Mouse (Mus musculus) regulatory T cell (primary cell): ENCODE measurements at regions not wholly inside any gene's neighbourhood (a gene's known extent, or its start where the extent isn't known, plus 50 kb on each side); places are given as distances from the start of the nearest gene placed in this dataset.

Experiments used
- in situ Hi-C: fragments of 300-600 bp; cut with MboI, MseI; formaldehyde crosslinking; loops from one replicate; pipeline ENCODE4 v1.15.1; 2025; ENCODE audit warnings: high pct_unique_total_duplicates

DNA sequence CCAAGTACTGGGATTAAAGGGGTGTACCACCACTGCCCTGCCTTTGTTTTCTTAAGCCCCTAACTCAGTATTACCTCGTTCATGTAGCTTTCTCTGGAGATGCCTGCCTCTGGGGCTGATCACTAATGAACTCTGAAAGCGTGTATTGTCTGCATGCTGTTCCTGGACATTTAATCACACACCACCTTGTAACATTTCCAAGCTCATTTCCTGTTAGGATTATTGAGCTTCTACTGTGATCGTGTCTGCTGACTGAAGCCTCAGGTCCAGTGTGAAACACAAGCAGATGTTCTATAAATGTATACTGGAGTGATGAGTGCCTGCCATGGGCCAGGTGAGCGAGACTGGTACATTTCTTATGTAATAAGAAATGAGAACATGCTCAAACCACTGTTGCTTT lies 398.6 kb downstream of the Brinp2 start:
- in situ Hi-C loops: no loop called here

- in situ Hi-C loops: no loop called here
Measured at GRCm38 (mm10) chr1:157964461-157964860, 391.7 kb downstream of the Brinp2 start.

- in situ Hi-C loops: no loop called here
Measured at GRCm38 (mm10) chr1:157969635-157970111, 386.5 kb downstream of the Brinp2 start.

GRCm38 (mm10) chr1:157973373-157974232 lies 382.5 kb downstream of the Brinp2 start:
- in situ Hi-C loops: no loop called here

- in situ Hi-C loops: no loop called here
Measured at GRCm38 (mm10) chr1:157974656-157975055, 381.5 kb downstream of the Brinp2 start.

- in situ Hi-C loops: no loop called here
Measured at GRCm38 (mm10) chr1:158019161-158019560, 337.0 kb downstream of the Brinp2 start.

DNA sequence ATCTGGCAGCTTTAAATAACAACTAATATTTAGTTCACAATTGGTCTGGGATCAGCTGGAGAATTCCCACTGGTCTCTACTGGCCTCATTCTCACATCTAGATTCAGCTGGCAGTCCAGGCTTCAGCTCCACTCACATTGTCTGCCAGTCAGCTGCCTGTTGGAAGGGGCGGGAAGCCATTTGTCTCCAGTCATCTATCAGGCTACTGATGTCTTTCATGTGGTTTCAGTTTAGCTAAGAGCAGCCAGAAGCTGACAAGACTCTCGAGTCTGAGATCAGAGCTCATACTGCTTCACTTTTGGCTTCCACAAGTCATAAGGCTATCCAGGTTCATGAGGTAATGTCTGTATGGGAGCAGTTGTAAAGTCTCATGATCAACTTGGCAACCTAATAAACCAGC lies 316.4 kb downstream of the Brinp2 start:
- in situ Hi-C loops: no loop called here

DNA sequence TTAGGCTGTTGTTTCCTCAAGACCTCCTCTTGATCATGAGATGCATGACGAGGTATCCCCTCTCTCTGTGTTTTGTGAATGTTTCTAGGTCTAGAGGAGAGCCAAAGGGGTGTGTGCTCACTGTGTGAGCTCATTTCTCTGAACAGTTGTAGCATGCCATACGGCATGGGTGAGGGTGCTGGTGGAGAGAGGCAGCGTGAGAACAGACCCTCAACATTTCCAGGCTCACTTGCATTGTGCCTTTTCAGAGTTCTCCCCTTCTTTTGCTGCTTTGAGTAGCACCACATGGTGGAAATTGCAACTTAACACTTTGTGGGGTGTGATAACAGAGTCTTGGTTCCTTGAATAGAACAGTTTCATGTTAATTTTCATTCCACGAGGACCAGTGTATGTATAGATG lies 315.8 kb downstream of the Brinp2 start:
- in situ Hi-C loops: no loop called here

GRCm38 (mm10) chr1:158052644-158053043 lies 303.5 kb downstream of the Brinp2 start:
- in situ Hi-C loops: no loop called here

GRCm38 (mm10) chr1:158054961-158055360 lies 301.2 kb downstream of the Brinp2 start:
- in situ Hi-C loops: no loop called here

DNA sequence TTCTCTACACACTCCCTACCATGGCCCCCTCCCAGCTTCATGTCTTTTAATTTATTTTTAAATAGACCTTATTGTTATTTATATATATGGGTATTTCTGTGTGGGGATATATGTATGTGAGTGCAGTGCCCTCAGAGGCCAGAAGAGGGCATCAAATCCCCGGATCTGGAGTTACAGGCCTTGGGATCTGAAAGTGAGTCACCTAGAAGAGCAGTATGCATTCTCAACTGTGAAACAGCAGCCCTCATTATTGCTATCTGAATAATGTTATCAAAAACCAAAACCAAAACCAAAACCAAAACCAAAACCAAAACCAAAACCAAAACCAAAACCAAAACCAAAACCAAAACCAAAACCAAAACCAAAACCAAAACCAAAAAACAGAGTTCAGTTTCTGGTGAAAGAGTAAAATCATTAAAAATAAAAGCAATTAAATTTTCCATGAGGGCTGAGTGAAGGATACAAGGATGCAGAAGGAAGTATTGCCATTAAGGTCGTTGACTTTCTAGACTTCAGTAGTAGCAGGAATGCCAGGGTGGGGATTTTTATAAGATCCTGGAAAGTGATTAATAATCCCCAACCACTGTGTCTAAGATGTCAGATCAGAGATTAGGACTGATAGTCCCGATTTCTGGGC lies 299.0 kb downstream of the Brinp2 start:
- in situ Hi-C loops: no loop called here

GRCm38 (mm10) chr1:158057789-158058188 lies 298.3 kb downstream of the Brinp2 start:
- in situ Hi-C loops: no loop called here

DNA sequence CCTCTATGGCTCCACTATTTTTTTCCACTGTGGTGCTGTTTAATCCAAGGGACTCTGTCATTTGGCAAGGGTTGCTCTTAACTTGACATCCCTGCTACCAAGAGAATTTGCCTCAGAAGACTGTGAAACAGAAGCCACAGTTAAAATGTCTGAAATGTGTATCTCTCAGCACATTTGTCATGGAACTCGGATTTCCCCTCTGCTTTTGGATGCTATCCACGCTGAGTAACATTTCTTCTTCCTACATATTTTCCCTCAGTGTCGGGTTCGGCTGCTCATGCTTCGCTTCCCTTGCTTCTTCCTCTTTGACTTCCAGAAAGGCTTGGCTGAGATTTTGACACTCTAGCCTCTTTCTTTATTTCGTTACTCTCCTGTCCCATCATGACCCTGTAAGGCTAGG lies 294.1 kb downstream of the Brinp2 start:
- in situ Hi-C loops: loop anchor here (10.0 kb wide), 1 partner anchor 697 kb away; no protein-coding TSS in a partner anchor

DNA sequence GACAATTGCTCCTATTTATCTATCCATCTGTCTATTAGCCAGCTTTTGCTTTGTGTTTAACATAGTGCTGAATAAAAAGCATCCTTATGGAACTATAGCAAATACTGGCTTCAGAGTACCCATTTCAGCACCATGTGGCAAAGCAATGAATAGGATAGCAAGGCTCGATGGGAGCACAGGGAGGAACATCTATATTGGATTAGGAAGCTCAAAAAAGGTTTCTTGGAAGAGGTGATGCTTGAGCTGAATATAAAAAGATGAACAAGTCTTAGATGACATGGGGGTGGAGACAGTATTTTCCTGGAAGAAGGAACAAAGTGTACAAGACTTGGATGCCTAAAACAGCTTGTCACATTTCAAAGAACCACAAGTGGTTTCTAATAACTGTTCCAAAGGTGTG lies 273.9 kb downstream of the Brinp2 start:
- in situ Hi-C loops: no loop called here

DNA sequence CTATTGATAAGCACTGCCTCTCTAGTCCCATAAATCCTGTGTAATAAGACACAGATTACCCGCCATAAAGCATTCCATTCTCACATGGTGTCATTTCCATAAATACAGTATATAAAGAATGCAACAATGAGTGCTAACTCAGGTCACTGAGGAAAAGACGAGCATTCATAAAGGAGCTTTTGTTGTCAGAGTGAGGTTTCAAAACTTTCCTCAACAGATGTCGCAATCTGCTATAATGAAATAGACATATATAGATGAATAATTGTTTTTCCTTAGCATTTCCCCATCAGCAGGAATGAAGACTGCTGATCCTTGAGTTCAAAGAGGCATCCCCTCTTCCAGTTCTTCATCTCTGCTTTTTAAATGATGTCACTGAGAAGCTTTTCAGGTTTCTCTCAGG lies 270.3 kb downstream of the Brinp2 start:
- in situ Hi-C loops: no loop called here

GRCm38 (mm10) chr1:158097500-158097899 lies 258.6 kb downstream of the Brinp2 start:
- in situ Hi-C loops: no loop called here

- in situ Hi-C loops: no loop called here
Measured at GRCm38 (mm10) chr1:158119708-158120107, 236.4 kb downstream of the Brinp2 start.

GRCm38 (mm10) chr1:158124902-158125301 lies 231.2 kb downstream of the Brinp2 start:
- in situ Hi-C loops: no loop called here

- in situ Hi-C loops: no loop called here
Measured at GRCm38 (mm10) chr1:158126272-158126671, 229.9 kb downstream of the Brinp2 start.

DNA sequence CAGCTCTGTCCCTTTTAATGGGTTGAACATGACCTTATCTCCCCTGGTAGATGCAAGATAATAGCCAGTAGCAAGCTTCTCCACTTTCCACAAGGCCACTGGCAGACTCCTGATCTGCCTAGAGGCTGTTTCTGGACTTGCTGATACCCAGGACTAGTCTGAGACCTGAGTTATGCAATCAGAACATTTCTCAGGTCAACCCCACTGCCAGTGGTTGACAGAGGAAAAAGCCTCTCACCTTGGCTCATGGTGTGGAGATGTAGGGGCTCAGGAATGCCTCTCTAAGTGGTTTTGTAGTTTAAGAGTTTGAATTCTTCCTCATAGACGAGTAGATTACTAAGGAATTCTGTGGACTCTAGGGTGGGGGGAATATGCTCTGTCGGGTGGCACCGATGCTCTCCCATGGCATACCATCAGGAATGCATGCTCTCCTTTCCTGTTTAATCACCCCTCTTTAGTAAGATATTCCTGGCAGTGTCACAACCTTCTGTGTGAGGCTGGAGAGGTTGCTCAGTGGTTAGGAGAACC lies 226.8 kb downstream of the Brinp2 start:
- in situ Hi-C loops: no loop called here

DNA sequence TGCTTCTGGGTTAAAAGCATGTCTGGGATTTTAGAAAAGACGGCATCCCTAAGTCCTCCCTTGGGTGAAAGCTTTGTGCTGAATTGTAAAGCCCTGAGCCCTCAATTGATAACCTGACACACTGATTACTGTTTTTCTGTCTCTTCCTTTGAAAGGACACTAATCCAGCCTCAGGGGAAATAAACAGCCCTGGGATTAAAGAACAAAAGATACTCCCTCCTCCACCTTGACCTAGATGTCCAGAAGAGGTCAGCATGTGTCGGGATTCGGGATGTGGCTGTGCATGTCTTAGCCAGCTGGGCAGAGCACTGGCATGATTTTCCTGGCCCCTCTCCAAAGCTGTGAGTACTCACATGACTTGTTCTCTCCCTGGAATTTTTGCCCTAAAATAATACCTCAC lies 208.6 kb downstream of the Brinp2 start:
- in situ Hi-C loops: no loop called here

DNA sequence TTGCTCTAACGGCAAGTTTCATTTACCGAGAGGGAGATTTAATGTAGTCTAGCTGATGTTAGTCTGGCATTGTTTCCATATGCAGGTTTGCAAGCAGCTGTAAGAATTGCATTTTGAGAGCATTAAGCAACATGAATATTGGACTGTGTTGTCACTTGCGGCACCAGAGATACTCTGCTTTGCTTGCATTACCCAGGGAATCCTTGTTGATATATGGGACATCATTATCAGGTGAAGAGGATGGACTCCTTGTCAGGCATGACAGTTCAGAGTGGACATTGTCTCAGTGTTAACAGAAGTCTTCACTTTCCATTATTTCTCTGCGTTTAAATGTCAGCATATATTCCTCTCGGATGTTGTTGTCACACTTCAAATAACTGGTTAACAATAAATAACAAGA lies 208.1 kb downstream of the Brinp2 start:
- in situ Hi-C loops: no loop called here

- in situ Hi-C loops: no loop called here
Measured at GRCm38 (mm10) chr1:158161111-158161510, 195.0 kb downstream of the Brinp2 start.
